8 mouse cellular contexts compared by ENCODE assay signal in the genomic region with DNA sequence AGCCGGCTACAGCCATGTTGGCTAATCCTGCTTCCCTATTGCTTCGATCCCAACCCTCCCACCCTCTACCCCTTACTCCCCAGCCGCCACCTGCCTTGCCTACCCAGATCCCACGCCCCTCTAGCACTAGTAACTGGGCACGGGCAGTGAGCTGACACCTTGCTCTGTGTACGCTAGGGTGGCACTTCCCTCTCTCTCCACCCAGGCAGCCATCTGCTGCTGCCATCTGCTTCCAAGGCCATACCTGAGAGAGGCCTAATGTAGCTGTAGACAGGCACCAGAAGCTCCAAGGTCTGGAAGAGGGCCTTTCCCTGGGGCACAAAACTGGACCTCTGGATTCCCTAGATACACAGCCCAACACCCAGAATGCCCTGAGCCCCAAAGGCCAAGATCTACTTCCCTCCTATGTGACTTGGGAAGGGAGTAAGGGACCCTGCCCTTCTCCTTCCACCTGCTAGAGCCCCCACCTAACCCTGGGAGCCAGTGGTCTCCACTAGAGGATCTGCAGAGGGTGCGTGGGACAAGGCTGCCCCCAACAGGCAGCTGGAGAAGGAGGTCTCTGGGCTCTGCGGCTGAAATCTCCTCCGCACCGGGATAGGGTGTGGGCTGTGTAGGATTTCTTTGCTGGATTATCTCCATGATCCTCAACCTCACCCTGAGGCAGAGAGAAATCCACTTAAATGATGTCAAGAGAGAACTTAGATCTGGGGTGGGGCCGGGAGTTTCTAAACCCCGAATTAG.
DNase-seq lines count a peak whose midpoint lies in the region; ATAC-seq and TF ChIP-seq lines count a peak whose summit lies in the region.

No protein-coding gene starts in this region.

- no peaks in the 10 kb centered on the region for H3K9me3 ChIP-seq in liver, embryonic 12.5 days (replicated peaks)
- no peaks in the 10 kb centered on the region for H3K9me3 ChIP-seq in hindbrain, embryonic 13.5 days

- no peak for ATAC-seq in liver, embryonic 12.5 days
- ATAC-seq in hindbrain, embryonic 13.5 days (ENCODE audit: low FRiP score): 0 out of 2 replicates have a peak, but pooled peaks have one; percentile 54
- no peak for ATAC-seq in inflammation-experienced regulatory T-cells, adult 6 months
- ATAC-seq in activated CD4-positive, CD25-positive, alpha-beta regulatory T cell, adult 4 months: no peak

- H3K27ac ChIP-seq in liver, embryonic 12.5 days: no peak overlapping the region
- H3K27ac ChIP-seq in hindbrain, embryonic 13.5 days: no peak overlapping the region

- no peak overlapping the region for H3K9ac ChIP-seq in liver, embryonic 12.5 days
- no peak overlapping the region; the same call in 1 of the 2 replicates for H3K9ac ChIP-seq in hindbrain, embryonic 13.5 days

- TF ChIP-seq POLR2A in brain, embryonic 14.5 days (IDR thresholded peaks at IDR 0.05; ENCODE audit: borderline replicate concordance, extremely low read depth, insufficient read depth, insufficient read length, poor library complexity, severe bottlenecking): no peak

- H3K4me3 ChIP-seq in liver, embryonic 12.5 days: no peak overlapping the region
- H3K4me3 ChIP-seq in hindbrain, embryonic 13.5 days: no peak overlapping the region

- no peaks in the 10 kb centered on the region for H3K36me3 ChIP-seq in liver, embryonic 12.5 days
- H3K36me3 ChIP-seq in hindbrain, embryonic 13.5 days: no peaks in the 10 kb centered on the region

- DNase-seq in liver: peak; percentile 15
- peak; percentile 74 for DNase-seq in brain, embryonic 14.5 days (ENCODE audit: low read depth)
- DNase-seq in embryo, embryonic 10.5 days (ENCODE audit: low spot score): peak; percentile 64
- DNase-seq in lung, postnatal 10 days: peak; percentile 22

- 42% methylated on average over 12 of the region's 12 CpGs for WGBS in liver, embryonic 12.5 days (ENCODE audit: insufficient replicate concordance)
- WGBS in hindbrain, embryonic 13.5 days: 54% methylated on average over 12 of the region's 12 CpGs

- peak; percentile 79 for TF ChIP-seq CTCF in brain, embryonic 14.5 days (IDR thresholded peaks at IDR 0.05; ENCODE audit: borderline replicate concordance, extremely low read depth, insufficient read depth, insufficient read length)

- H3K27me3 ChIP-seq in liver, embryonic 12.5 days (replicated peaks): peaks cover 6% of the 10 kb centered on the region; the same call in 1 of the 2 replicates
- 0 out of 2 replicates have a peak, but pooled peaks cover 5% of the 10 kb centered on the region for H3K27me3 ChIP-seq in hindbrain, embryonic 13.5 days

- H3K4me1 ChIP-seq in liver, embryonic 12.5 days: no peaks in the 10 kb centered on the region
- peaks cover 10% of the 10 kb centered on the region; the same call in 1 of the 2 replicates for H3K4me1 ChIP-seq in hindbrain, embryonic 13.5 days (replicated peaks)

- no peak overlapping the region for H3K4me2 ChIP-seq in liver, embryonic 12.5 days
- H3K4me2 ChIP-seq in hindbrain, embryonic 13.5 days: no peak overlapping the region

Comparison
In these comparisons a context has a peak if more than half of its experiments do, and no peak if none do; other contexts are left out.
1. DNase-seq: peak in every context shown above with its lines; median percentile 74 in brain, embryonic 14.5 days; 64 in embryo, embryonic 10.5 days; 22 in lung, postnatal 10 days; 15 in liver.